ENCODE assay signal across 8 mouse cellular contexts in genomic region chr5:135023344-135024173, GRCm38 (mm10). TPM values are rescaled to one million over a fixed set of nuclear protein-coding genes. Genes with fewer than 3 reads are reported as not detected.
DNase-seq lines count a peak whose midpoint lies in the region; ATAC-seq and TF ChIP-seq lines count a peak whose summit lies in the region.

Stx1a (plus strand) TSS chr5:135023482.

- no peaks in the 10 kb centered on the region for H3K27me3 ChIP-seq in hindbrain, postnatal 0 days (ENCODE audit: insufficient read depth, low read length)

- no peaks in the 10 kb centered on the region for H3K9me3 ChIP-seq in hindbrain, postnatal 0 days (ENCODE audit: low read length)

- no peaks in the 10 kb centered on the region for H3K36me3 ChIP-seq in hindbrain, postnatal 0 days (ENCODE audit: insufficient read depth, low read length)

- ATAC-seq in hindbrain, postnatal 0 days: peak; percentile 90
- ATAC-seq in megakaryocyte, adult 5-6 weeks (ENCODE audit: poor library complexity, severe bottlenecking): 0 out of 2 replicates have a peak, but pooled peaks have one; percentile 20

- peak within 1 kb of the TSS; percentile 91 for H3K4me3 ChIP-seq in gastrocnemius, adult 2 months
- peak within 1 kb of the TSS; percentile 74 for H3K4me3 ChIP-seq in hindbrain, postnatal 0 days (ENCODE audit: low read length)

- peak within 1 kb of the TSS; percentile 78 for H3K27ac ChIP-seq in gastrocnemius, adult 2 months
- H3K27ac ChIP-seq in hindbrain, postnatal 0 days: no peak within 1 kb of the TSS; the same call in 1 of the 2 replicates

- peak within 1 kb of the TSS; percentile 77 for H3K9ac ChIP-seq in hindbrain, postnatal 0 days (replicated peaks; ENCODE audit: low read length)

- DNase-seq in WW6 (ENCODE audit: low read depth, low spot score): peak; percentile 83
- DNase-seq in cerebellum, postnatal 25 days: peak; percentile 68 to 79
- peak; percentile 92 for DNase-seq in gastrocnemius, adult 2 months
- DNase-seq in hindbrain, postnatal 0 days (ENCODE audit: low spot score): peak; percentile 93
- peak; percentile 69 to 87 for DNase-seq in left cerebral cortex, adult 8-10 months (ENCODE audit: low spot score in 2 of 2)
- peak; percentile 85 for DNase-seq in right cerebral cortex, postnatal 14 days
- peak; percentile 80 for DNase-seq in urinary bladder, postnatal 25 days (ENCODE audit: low spot score)

- intact Hi-C loops in gastrocnemius, adult 2 months (cut with DNase I): no loop called here

- peaks cover 15% of the 10 kb centered on the region for H3K4me1 ChIP-seq in hindbrain, postnatal 0 days (ENCODE audit: insufficient read depth, low read length)

- WGBS in hindbrain, postnatal 0 days: under 1% methylated on average over 54 of the region's 61 CpGs

- no peak for TF ChIP-seq CTCF in gastrocnemius, adult 2 months (IDR thresholded peaks at IDR 0.05)
- TF ChIP-seq CTCF in hindbrain, postnatal 0 days (IDR thresholded peaks at IDR 0.05; ENCODE audit: low read depth): peak; percentile 17; the same call in 1 of the 2 replicates

- H3K4me2 ChIP-seq in hindbrain, postnatal 0 days (ENCODE audit: low read depth, low read length): peak within 1 kb of the TSS; percentile 96

RNA-seq across cellular contexts. Expression of gene Stx1a, which starts in this region (rescaled TPM):
- total RNA-seq in gastrocnemius, adult 2 months (2021): 1 to 10 TPM in 1 of 2 experiments, under 1 TPM in 1; 0.64 to 1.3 TPM
- 141 and 149 TPM in 2 replicates for total RNA-seq in hindbrain, postnatal 0 days (2014; rRNA removed)
- 118 and 126 TPM in 2 replicates for polyA plus RNA-seq in hindbrain, postnatal 0 days (2015; fragmentation: Nextera tagmentation; extraction: Ambion mirVana)
- total RNA-seq in left cerebral cortex, adult 8-10 months (2022): 100 to 1,000 TPM; 239 to 271 (median 248) TPM
- total RNA-seq in megakaryocyte, adult 5-6 weeks (2015): 0.09 TPM in 1 of 2 replicates, not detected in the other
- not detected in 2 replicates for total RNA-seq in megakaryocyte, adult 5-6 weeks (2017)

Comparison
In these comparisons a context has a peak if more than half of its experiments do, and no peak if none do; other contexts are left out.
1. RNA of gene Stx1a (total RNA-seq): 239 to 271 TPM in left cerebral cortex, adult 8-10 months and 141 to 149 TPM in hindbrain, postnatal 0 days; 0.64 to 1.3 TPM in gastrocnemius, adult 2 months and 0.09 TPM in megakaryocyte, adult 5-6 weeks; every median in the first group is over 10 times any median in the second.
2. Peak in ATAC-seq in megakaryocyte, adult 5-6 weeks; RNA of the gene not detected or under 1 TPM.
3. Peak in every context shown above with its lines, with median percentiles within 50 percentile points of each other: DNase-seq.